Mouse (Mus musculus) T-helper 2 cell (primary cell): ENCODE data around the gene Foxn2.
"Not testable (repeated sequence)": the region's sequence is repeated elsewhere in the genome, so short reads cannot be mapped to it uniquely, and the experiment has no call there.

Experiments
- in situ Hi-C: fragments of 300-600 bp; cut with MboI, MseI; formaldehyde crosslinking; loops from one replicate; pipeline ENCODE4 v1.15.1; 2025; ENCODE audit warnings: high pct_unique_total_duplicates

Foxn2 gene

DNA sequence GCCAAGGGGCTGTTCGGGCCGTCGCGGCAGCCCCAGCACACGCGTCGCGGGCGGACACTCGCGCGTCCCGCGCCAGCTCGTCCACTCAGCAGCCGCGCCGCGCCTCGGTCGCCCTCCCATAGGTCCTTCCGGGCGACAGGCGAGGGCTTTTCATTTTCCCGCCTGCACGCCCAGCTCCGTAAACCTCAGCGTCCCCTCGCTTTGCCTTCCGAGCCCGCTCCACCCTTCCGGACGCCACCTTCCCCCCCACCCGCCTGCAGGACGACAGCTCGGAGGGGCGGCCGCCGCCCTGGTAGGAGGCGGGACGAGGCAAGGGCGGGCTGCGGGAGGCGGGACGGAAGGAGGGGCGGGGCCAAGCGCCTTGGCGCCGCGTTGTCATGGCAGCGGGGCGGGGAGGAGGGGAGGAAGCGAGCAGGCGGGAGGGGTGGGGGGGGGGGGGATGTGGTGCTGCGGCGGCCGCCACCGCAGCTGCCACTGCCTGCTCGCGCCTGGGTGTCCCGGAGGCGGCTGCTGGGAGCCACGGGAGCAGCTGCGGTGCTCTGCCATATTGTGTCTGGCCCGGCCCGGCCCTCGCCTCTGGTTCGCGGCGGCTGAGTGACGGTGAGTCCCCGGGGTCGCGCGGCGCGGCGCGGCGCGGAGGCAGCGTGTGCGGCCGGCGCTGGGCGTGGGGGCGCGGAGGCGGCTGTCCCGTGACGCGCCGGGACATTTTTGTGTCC lies at the start of gene Foxn2:
Gene Foxn2, plus strand, starts transcription at position 427 of the 716 bp plus-strand sequence.
- in situ Hi-C loops, result no loop called here

DNA sequence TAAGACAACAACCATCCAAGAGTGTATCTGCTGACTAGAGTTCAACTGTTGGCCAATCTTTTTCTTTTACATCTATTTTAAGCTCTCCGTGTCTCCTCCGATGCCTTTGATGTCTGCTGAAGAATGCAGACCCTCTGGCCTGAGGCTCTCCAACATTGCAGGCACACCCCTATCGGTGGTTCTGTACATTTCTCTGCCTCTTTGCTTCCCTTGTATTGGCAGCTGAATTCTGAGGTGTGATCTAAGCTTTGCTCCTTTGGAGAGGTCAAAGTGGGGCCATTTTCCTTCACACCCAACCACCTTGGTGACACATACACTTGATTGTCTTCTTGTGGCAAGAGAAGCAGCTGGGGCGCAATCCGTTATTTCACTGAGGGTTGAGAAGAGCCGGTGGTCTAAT lies 43.0 kb upstream of the Foxn2 start:
- in situ Hi-C loops, result no loop called here

GRCm38 (mm10) chr17:88398090-88398489 lies 42.4 kb upstream of the Foxn2 start:
- in situ Hi-C loops, result no loop called here

GRCm38 (mm10) chr17:88398854-88399253 lies 41.7 kb upstream of the Foxn2 start:
- in situ Hi-C loops, result no loop called here

GRCm38 (mm10) chr17:88400122-88400521 lies 40.4 kb upstream of the Foxn2 start:
- in situ Hi-C loops, result no loop called here

- in situ Hi-C loops, result no loop called here
Observed at GRCm38 (mm10) chr17:88400702-88401475, 39.6 kb upstream of the Foxn2 start.

DNA sequence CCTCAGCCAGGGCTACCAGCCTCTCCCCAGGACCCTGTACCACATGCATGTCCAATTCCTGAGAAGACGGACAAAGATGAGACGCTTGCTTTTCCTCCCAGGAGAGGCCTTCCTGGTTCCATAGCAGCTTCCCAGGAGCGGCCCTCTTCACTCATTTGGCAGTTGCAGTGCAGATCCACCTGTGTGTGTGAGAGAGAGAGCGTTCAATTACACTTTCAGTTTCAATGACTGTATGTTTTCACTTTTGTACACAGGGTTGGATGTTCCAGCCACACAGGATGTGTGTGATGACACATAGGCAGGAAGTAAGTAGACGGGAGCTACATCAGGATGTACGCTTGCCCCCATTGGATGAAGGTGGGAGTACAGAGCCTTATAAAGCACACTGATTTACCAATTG lies 37.2 kb upstream of the Foxn2 start:
- in situ Hi-C loops, result no loop called here

DNA sequence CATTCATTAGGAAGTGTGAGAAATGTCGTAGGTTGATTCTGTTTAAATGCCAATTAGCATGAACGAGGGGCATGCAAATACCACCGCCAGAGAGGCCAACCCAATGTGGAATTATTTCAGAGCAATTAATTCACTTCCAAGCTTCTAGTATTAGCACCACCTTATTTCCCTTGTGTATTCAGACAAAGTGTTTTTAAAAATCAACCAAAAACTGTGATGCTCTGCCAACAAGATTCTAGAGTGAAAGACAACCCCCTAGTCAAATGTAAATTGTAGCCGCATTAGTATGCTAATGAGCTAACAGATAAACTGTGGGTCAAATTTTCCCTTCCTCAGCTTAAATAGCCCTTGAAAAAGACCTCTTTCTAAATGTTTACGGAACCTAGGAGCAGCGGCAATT lies 36.0 kb upstream of the Foxn2 start:
- in situ Hi-C loops, result no loop called here

- in situ Hi-C loops, result no loop called here
Observed at GRCm38 (mm10) chr17:88405076-88405475, 35.4 kb upstream of the Foxn2 start.

DNA sequence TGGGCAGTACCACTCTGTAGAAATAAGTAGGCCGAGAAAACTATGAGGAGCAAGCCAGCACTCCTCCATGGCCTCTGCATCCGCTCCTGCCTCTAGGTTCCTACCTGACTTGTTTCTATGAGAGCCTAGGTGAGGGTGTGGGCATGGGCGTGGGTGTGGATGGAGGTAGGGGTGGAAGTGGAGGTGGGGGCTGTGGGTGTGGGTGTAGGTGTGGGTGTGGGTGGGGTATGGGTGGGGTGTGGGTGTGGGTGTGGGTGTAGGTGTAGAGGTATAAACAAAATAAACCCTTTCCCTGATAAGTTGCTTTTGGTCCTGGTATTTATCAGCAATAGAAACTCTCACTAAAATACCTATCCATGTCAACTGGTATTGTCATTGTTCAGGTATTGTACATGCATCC lies 30.8 kb upstream of the Foxn2 start:
- in situ Hi-C loops, result no loop called here

GRCm38 (mm10) chr17:88413155-88413836 lies 27.2 kb upstream of the Foxn2 start:
- in situ Hi-C loops, result no loop called here

DNA sequence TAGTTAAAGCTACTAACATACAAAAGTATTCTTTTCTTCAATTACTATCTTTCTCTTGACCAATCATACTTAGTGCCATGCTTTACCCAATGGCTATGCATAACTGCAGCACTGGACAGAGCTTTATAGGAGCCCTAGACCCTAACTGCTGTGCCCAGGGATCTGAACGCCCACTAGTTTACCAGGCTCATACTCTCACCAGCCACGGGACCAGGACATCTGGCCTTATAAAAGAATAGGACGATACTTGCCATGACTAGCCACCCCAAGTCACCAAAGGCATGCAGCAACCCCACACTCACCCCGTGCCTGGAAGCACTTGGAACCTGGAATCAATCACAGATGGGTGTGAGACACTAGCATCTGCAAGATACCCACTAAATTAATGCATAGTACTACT lies 20.1 kb upstream of the Foxn2 start:
- in situ Hi-C loops, result no loop called here

- in situ Hi-C loops, result no loop called here
Observed at GRCm38 (mm10) chr17:88421246-88421645, 19.3 kb upstream of the Foxn2 start.

- in situ Hi-C loops, result no loop called here
Observed at GRCm38 (mm10) chr17:88430719-88431118, 9.8 kb upstream of the Foxn2 start.

GRCm38 (mm10) chr17:88431486-88431885 lies 9.0 kb upstream of the Foxn2 start:
- in situ Hi-C loops, result no loop called here

GRCm38 (mm10) chr17:88431987-88432386 lies 8.5 kb upstream of the Foxn2 start:
- in situ Hi-C loops, result no loop called here

DNA sequence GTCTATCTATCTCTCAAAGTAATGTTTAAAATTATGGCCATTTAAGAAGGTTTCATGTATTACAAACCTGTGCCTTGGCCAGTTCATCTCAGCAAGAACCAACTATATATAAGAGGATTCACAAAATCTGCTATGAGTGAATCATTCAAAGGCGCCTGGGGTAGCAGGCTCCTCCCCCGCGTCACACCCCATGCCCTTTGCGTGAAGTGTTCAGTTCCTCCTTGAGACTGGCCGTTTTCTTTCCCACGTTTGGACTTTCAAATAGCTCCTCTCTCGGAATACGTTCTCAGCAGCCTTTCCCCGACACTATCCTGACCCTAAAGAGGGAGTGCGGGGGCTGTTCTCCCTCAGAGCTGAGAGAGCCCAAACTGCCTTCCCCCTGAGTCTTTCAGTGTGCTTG lies 5.2 kb upstream of the Foxn2 start:
- in situ Hi-C loops, result no loop called here

DNA sequence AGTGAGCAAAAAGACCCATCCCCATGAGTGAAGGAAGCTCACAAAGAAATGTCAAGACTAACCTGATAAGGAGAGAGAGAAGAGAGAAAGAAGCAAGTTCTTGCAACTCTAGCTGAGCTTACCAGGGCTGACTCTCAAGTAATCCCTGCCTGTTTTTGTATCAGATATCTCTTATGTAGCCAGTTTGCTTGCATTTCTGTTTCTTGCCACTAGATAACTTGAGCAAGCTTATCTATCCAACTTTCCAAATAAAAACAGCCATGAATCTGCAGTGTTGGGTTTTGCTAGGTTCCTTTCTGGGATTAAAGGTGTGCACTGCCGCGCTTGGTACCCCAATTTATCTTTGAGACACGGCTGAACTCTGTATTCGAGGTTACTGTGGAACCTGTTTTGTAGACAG lies 4.2 kb upstream of the Foxn2 start:
- in situ Hi-C loops, result no loop called here

GRCm38 (mm10) chr17:88436749-88437148 lies 3.8 kb upstream of the Foxn2 start:
- in situ Hi-C loops, result not testable (repeated sequence)

DNA sequence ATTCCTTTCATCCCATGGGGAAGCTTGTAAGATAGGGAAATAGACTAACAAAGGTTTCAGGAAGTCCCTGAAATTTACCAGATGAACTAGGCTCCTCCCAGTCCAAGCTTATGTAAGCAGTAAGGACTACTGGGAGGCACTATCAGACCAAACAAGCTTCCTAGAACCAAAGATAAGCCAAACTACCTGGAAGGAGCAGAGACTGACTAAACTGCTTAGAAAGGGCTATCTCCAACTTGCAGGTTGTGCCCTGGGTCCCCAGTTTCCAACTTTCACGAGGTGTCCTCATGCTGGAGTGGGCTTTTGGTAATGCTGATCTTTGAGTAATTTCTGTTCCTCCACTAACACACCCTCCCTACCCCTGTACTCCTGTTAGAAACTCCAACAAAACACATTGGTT lies 3.1 kb upstream of the Foxn2 start:
- in situ Hi-C loops, result no loop called here

- in situ Hi-C loops, result no loop called here
Observed at GRCm38 (mm10) chr17:88439536-88440050, 918 bp upstream of the Foxn2 start.

GRCm38 (mm10) chr17:88441001-88441431 lies 505 bp downstream of the Foxn2 start:
- in situ Hi-C loops, result no loop called here
